Mouse (Mus musculus) layer of hippocampus, adult 8-10 months (tissue): ENCODE results near the gene Spata31d1b. TPM values are rescaled to one million over a fixed set of nuclear protein-coding genes. Genes with fewer than 3 reads are reported as not detected.
A peak's percentile ranks its signal among the peaks of the same experiment; 100 is the strongest.

Source experiments
- DNase-seq, 2 experiments: peaks; one replicate each; pipeline ENCODE4 v3.0.0; 2022; ENCODE audit warnings: low spot score in 2 of 2
- total RNA-seq, 4 experiments: library from RNA; stranded (reverse); gene quantifications; 2 replicates each; pipeline ENCODE4 v1.2.4; 2022

Spata31d1b gene
- total RNA-seq, 4 experiments from 2014 or later, result 0.09 to 0.18 TPM; not detected in 2

DNA sequence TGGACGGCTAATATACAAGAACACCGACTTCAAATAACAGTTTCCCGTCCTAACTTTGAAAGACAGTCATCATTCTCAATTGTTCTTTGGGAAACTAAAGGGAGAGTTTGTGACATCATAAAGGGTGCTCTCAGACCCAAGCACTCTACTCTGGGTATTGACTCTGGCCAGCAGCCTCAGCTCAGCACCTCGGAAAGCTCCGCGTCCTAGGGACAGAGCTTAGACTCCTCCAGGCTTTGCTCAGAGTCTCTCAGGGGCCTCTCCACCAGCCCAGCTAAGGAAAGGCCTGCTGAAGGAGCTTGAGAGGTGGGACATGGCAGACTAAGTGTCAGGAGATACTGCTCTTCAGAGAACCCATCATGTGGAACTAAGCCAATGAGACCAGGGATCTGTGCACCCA lies 34.1 kb downstream of the Spata31d1b start:
- no peak for DNase-seq

- peak; percentile 40 to 51 for DNase-seq
Observed at GRCm38 (mm10) chr13:59746711-59747110, 34.6 kb downstream of the Spata31d1b start, which contains the start of gene 1700014D04Rik. Gene 1700014D04Rik (minus strand): TSS chr13:59746752.

DNA sequence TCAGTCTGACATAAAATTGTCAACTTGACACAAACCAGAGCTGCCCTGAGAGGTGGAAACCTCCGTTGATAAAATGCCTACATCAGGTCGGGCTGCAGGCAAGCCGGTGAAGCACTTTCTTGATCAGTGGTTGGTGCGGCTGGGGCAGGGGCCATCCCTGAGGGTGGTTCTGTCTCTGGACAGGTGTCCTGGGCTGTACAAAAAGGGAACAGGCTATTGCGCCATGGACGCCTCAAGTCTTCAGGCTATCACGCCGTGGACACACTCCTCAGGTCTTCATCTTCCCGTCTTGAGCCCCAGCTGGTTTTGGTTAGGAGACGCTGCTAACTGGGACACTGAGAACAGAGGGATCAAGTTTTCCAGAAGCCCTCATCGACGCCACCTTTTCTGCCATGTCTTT lies 38.2 kb downstream of the Spata31d1b start:
- no peak for DNase-seq

- DNase-seq, result no peak
Observed at GRCm38 (mm10) chr13:59756906-59757305, 44.8 kb downstream of the Spata31d1b start.

- no peak for DNase-seq
Observed at GRCm38 (mm10) chr13:59762791-59763190, 50.7 kb downstream of the Spata31d1b start.

GRCm38 (mm10) chr13:59766786-59767515 lies 54.9 kb downstream of the Spata31d1b start:
- DNase-seq, result no peak

- no peak for DNase-seq
Observed at GRCm38 (mm10) chr13:59768531-59768930, 56.4 kb downstream of the Spata31d1b start.

Other genes with a start within 250 kb of the Spata31d1b start
- 100 to 1,000 TPM; 331 to 365 (median 343) TPM for gene Agtpbp1, start 127.1 kb upstream of the Spata31d1b start, total RNA-seq
- gene Naa35, start 127.0 kb upstream of the Spata31d1b start, total RNA-seq, result 100 to 1,000 TPM in 3 of 4 experiments, 10 to 100 TPM in 1; 99.8 to 121 (median 105) TPM
- gene Golm1, start 36.5 kb upstream of the Spata31d1b start, total RNA-seq, result 10 to 100 TPM; 63.1 to 72.1 (median 63.7) TPM
- gene 4921517D22Rik, start 18.2 kb upstream of the Spata31d1b start, total RNA-seq, result not detected
- gene Spata31d1a, start 2.0 kb upstream of the Spata31d1b start, total RNA-seq, result under 1 TPM; 0.18 to 0.47 (median 0.22) TPM
- gene Spata31d1d, start 19.5 kb downstream of the Spata31d1b start, total RNA-seq, result not detected
- under 1 TPM; 0.31 to 0.79 (median 0.36) TPM for gene 1700014D04Rik, start 34.5 kb downstream of the Spata31d1b start, total RNA-seq
- 100 to 1,000 TPM; 127 to 147 (median 136) TPM for gene Isca1, start 57.5 kb downstream of the Spata31d1b start, total RNA-seq
- gene Gm49354, start 70.0 kb downstream of the Spata31d1b start, total RNA-seq, result not detected
- 10 to 100 TPM; 61.3 to 71.4 (median 63.6) TPM for gene Tut7, start 110.9 kb downstream of the Spata31d1b start, total RNA-seq